21 mouse cellular contexts compared by ENCODE assay signal in genomic region chr3:51697931-51698330, GRCm38 (mm10). TPM values are rescaled to one million over a fixed set of nuclear protein-coding genes. Genes with fewer than 3 reads are reported as not detected.
DNase-seq lines count a peak whose midpoint lies in the region; ATAC-seq lines count a peak whose summit lies in the region.
"Had no signal": no experiment of that assay in that cellular context is flagged by ENCODE, and none has a peak within 500 bp of the region (broad histone marks: within the 10 kb centered on the region; RNA-seq: fewer than 3 reads in every experiment).

No protein-coding gene starts in this region.

- DNase-seq in 416B (ENCODE audit: low read depth), result peak; percentile 19
- DNase-seq in frontal cortex, postnatal 10 days (ENCODE audit: low spot score in 2 of 2), result no peak
- DNase-seq in left cerebral cortex, adult 8-10 months (ENCODE audit: low spot score in 2 of 2), result no peak
- DNase-seq: adrenal gland, adult 8-10 months; adrenal gland, postnatal 14 days; adrenal gland, postnatal 36 days; B cell, adult 2 months; cerebellum, adult 11-12 months; cerebellum, adult 2 months; cerebellum, adult 9-10 months; cerebellum, postnatal 10 days; cerebellum, postnatal 25 days; embryo, embryonic 11 days had no signal

- peak; percentile 20; the same call in 1 of the 2 replicates for ATAC-seq in common myeloid progenitor, adult 5-6 weeks (replicated peaks; ENCODE audit: low read depth, poor library complexity, severe bottlenecking)
- ATAC-seq in megakaryocyte, adult 5-6 weeks (ENCODE audit: poor library complexity, severe bottlenecking), result peak; percentile 31
- no peak for ATAC-seq in megakaryocyte-erythroid progenitor cell, adult 5-6 weeks (replicated peaks; ENCODE audit: low FRiP score, low TSS enrichment, poor library complexity, severe bottlenecking)
- ATAC-seq: activated CD4-positive, CD25-positive, alpha-beta regulatory T cell, adult 4 months; CD4-positive, CD25-positive, alpha-beta regulatory T cell, adult 4 months; forebrain, embryonic 14.5 days; forebrain, embryonic 16.5 days; Patski had no signal

RNA-seq across cellular contexts. Expression of gene Mgst2, which starts 37.8 kb away (rescaled TPM):
- 2.3 and 9.9 TPM in 2 replicates for total RNA-seq in common myeloid progenitor, adult 5-6 weeks (2017)
- 66.9 and 85.5 TPM in 2 replicates for total RNA-seq in megakaryocyte, adult 5-6 weeks (2015)
- 38.3 and 40.8 TPM in 2 replicates for total RNA-seq in megakaryocyte, adult 5-6 weeks (2017)
- total RNA-seq in megakaryocyte-erythroid progenitor cell, adult 5-6 weeks (2014; fragmentation: Nextera tagmentation), result 8.3 and 8.9 TPM in 2 replicates
- 0.19 and 0.66 TPM in 2 replicates for total RNA-seq in megakaryocyte-erythroid progenitor cell, adult 5-6 weeks (2017)
- total RNA-seq in left cerebral cortex, adult 8-10 months (2022), result under 1 TPM in 1 of 4 experiments, not detected in 3; 0.72 TPM
